ENCODE assay signal across 26 mouse cellular contexts in genomic region chr5:114275991-114276390, GRCm38 (mm10). TPM values are rescaled to one million over a fixed set of nuclear protein-coding genes. Genes with fewer than 3 reads are reported as not detected.
DNase-seq lines count a peak whose midpoint lies in the region; ATAC-seq and TF ChIP-seq lines count a peak whose summit lies in the region.
"Had no signal": no experiment of that assay in that cellular context is flagged by ENCODE, and none has a peak within 500 bp of the region (broad histone marks: within the 10 kb centered on the region; RNA-seq: fewer than 3 reads in every experiment).

No protein-coding gene starts in this region.

- H3K4me2 ChIP-seq in hindbrain, embryonic 12.5 days (replicated peaks): no peak overlapping the region
- H3K4me2 ChIP-seq in midbrain, embryonic 16.5 days (ENCODE audit: low read length): no peak overlapping the region
- H3K4me2 ChIP-seq: embryonic facial prominence, embryonic 13.5 days; embryonic facial prominence, embryonic 15.5 days; forebrain, embryonic 12.5 days had no signal

- H3K27me3 ChIP-seq in hindbrain, embryonic 10.5 days (ENCODE audit: insufficient read depth, poor library complexity, severe bottlenecking): peaks cover 99% of the 10 kb centered on the region
- peaks cover 84% of the 10 kb centered on the region for H3K27me3 ChIP-seq in hindbrain, embryonic 12.5 days
- H3K27me3 ChIP-seq in midbrain, embryonic 10.5 days (ENCODE audit: low read depth, poor library complexity, severe bottlenecking): peaks cover 99% of the 10 kb centered on the region
- peaks cover 58% of the 10 kb centered on the region for H3K27me3 ChIP-seq in midbrain, embryonic 16.5 days (ENCODE audit: control insufficient read depth, insufficient read depth, low read depth, low read length)
- H3K27me3 ChIP-seq in E14TG2a.4 (ENCODE audit: insufficient read depth, low read length): peaks cover 58% of the 10 kb centered on the region

- peaks cover 62% of the 10 kb centered on the region for H3K4me1 ChIP-seq in hindbrain, embryonic 10.5 days (replicated peaks)
- peaks cover 38% of the 10 kb centered on the region for H3K4me1 ChIP-seq in hindbrain, embryonic 12.5 days
- peaks cover 84% of the 10 kb centered on the region for H3K4me1 ChIP-seq in midbrain, embryonic 10.5 days
- peaks cover 14% of the 10 kb centered on the region for H3K4me1 ChIP-seq in midbrain, embryonic 16.5 days (ENCODE audit: control insufficient read depth, insufficient read depth, low read length)
- peaks cover 62% of the 10 kb centered on the region for H3K4me1 ChIP-seq in E14TG2a.4 (replicated peaks; ENCODE audit: low read depth, low read length)

- WGBS in hindbrain, embryonic 10.5 days: 18% methylated on average over 16 of the region's 16 CpGs
- WGBS in hindbrain, embryonic 12.5 days: 15% methylated on average over 16 of the region's 16 CpGs
- WGBS in midbrain, embryonic 10.5 days: 18% methylated on average over 16 of the region's 16 CpGs
- 15% methylated on average over 16 of the region's 16 CpGs for WGBS in midbrain, embryonic 16.5 days

- no peak overlapping the region for H3K9ac ChIP-seq in hindbrain, embryonic 12.5 days
- no peak overlapping the region for H3K9ac ChIP-seq in midbrain, embryonic 16.5 days (ENCODE audit: low read depth, low read length)
- H3K9ac ChIP-seq: embryonic facial prominence, embryonic 13.5 days; embryonic facial prominence, embryonic 15.5 days; forebrain, embryonic 12.5 days had no signal

- no peaks in the 10 kb centered on the region for H3K36me3 ChIP-seq in hindbrain, embryonic 10.5 days
- H3K36me3 ChIP-seq in hindbrain, embryonic 12.5 days: no peaks in the 10 kb centered on the region
- H3K36me3 ChIP-seq in midbrain, embryonic 10.5 days: no peaks in the 10 kb centered on the region
- no peaks in the 10 kb centered on the region for H3K36me3 ChIP-seq in midbrain, embryonic 16.5 days (ENCODE audit: control insufficient read depth, insufficient read depth, low read length)
- H3K36me3 ChIP-seq in E14TG2a.4 (ENCODE audit: insufficient read depth, low read length): no peaks in the 10 kb centered on the region
- H3K36me3 ChIP-seq: embryonic facial prominence, embryonic 13.5 days; embryonic facial prominence, embryonic 15.5 days; forebrain, embryonic 10.5 days; forebrain, embryonic 12.5 days; G1E had no signal

- peak; percentile 38 for DNase-seq in hindbrain, embryonic 10.5 days (ENCODE audit: low spot score)
- peak; percentile 36 for DNase-seq in midbrain, embryonic 10.5 days (ENCODE audit: low spot score)
- peak; percentile 34 for DNase-seq in ZHBTc4 (ENCODE audit: low read depth, low spot score)
- no peak for DNase-seq in right cerebral cortex, postnatal 10 days (ENCODE audit: low spot score in 2 of 2)
- DNase-seq: adrenal gland, adult 2 months; adrenal gland, postnatal 10 days; adrenal gland, postnatal 25 days; cerebellum, adult 11 months; cerebellum, adult 18-20 months; cerebellum, adult 8-10 months; cerebellum, adult 9-11 months; cerebellum, postnatal 14 days; cerebellum, postnatal 36 days had no signal

- no peak overlapping the region for H3K27ac ChIP-seq in hindbrain, embryonic 10.5 days
- H3K27ac ChIP-seq in hindbrain, embryonic 12.5 days: no peak overlapping the region
- H3K27ac ChIP-seq in midbrain, embryonic 10.5 days (replicated peaks): no peak overlapping the region
- no peak overlapping the region for H3K27ac ChIP-seq in midbrain, embryonic 16.5 days (ENCODE audit: low read length)
- H3K27ac ChIP-seq: embryonic facial prominence, embryonic 13.5 days; embryonic facial prominence, embryonic 15.5 days; forebrain, embryonic 10.5 days; forebrain, embryonic 12.5 days had no signal

- TF ChIP-seq CTCF in E14TG2a.4 (conservative IDR thresholded peaks at IDR 0.05; ENCODE audit: low read length): no peak

- H3K9me3 ChIP-seq in hindbrain, embryonic 10.5 days: no peaks in the 10 kb centered on the region
- no peaks in the 10 kb centered on the region for H3K9me3 ChIP-seq in hindbrain, embryonic 12.5 days (replicated peaks)
- no peaks in the 10 kb centered on the region for H3K9me3 ChIP-seq in midbrain, embryonic 10.5 days (replicated peaks)
- no peaks in the 10 kb centered on the region for H3K9me3 ChIP-seq in midbrain, embryonic 16.5 days (replicated peaks; ENCODE audit: control insufficient read depth, low read length, poor library complexity, severe bottlenecking)
- no peaks in the 10 kb centered on the region for H3K9me3 ChIP-seq in E14TG2a.4 (ENCODE audit: low read length)
- H3K9me3 ChIP-seq: embryonic facial prominence, embryonic 13.5 days; embryonic facial prominence, embryonic 15.5 days; forebrain, embryonic 10.5 days; forebrain, embryonic 12.5 days; G1E had no signal

- no peak overlapping the region for H3K4me3 ChIP-seq in hindbrain, embryonic 10.5 days
- H3K4me3 ChIP-seq in hindbrain, embryonic 12.5 days: no peak overlapping the region
- H3K4me3 ChIP-seq in midbrain, embryonic 10.5 days: 0 out of 2 replicates have a peak overlapping the region, but pooled peaks have one; percentile 4
- H3K4me3 ChIP-seq in midbrain, embryonic 16.5 days (ENCODE audit: low read depth, low read length): no peak overlapping the region
- H3K4me3 ChIP-seq in E14TG2a.4 (replicated peaks; ENCODE audit: low read length): 0 out of 2 replicates have a peak overlapping the region, but pooled peaks have one; percentile 13
- H3K4me3 ChIP-seq: embryonic facial prominence, embryonic 13.5 days; embryonic facial prominence, embryonic 15.5 days; erythroblast, embryonic 14.5 days; forebrain, embryonic 12.5 days had no signal

- no peak for ATAC-seq in hindbrain, embryonic 12.5 days (ENCODE audit: low FRiP score)
- no peak for ATAC-seq in midbrain, embryonic 16.5 days
- ATAC-seq: forebrain, embryonic 14.5 days; forebrain, embryonic 16.5 days; Patski had no signal

RNA-seq across cellular contexts. Expression of gene Foxn4, which starts 2.4 kb away (rescaled TPM):
- polyA plus RNA-seq in hindbrain, embryonic 10.5 days (2016; fragmentation: Nextera tagmentation; extraction: Ambion mirVana): 4.0 and 4.2 TPM in 2 replicates
- 3.2 and 4.1 TPM in 2 replicates for polyA plus RNA-seq in hindbrain, embryonic 12.5 days (2016; fragmentation: Nextera tagmentation; extraction: Ambion mirVana)
- polyA plus RNA-seq in midbrain, embryonic 10.5 days (2016; fragmentation: Nextera tagmentation; extraction: Ambion mirVana): 7.2 and 11.1 TPM in 2 replicates
- polyA plus RNA-seq in midbrain, embryonic 16.5 days (2015; fragmentation: Nextera tagmentation; extraction: Ambion mirVana): 0.32 and 0.36 TPM in 2 replicates
- polyA plus RNA-seq: adrenal gland, adult 2 months; C2C12; erythroblast, embryonic 14.5 days; G1E; Patski had no signal

RNA-seq across cellular contexts. Expression of gene Myo1h, which starts 13.0 kb away (rescaled TPM):
- polyA plus RNA-seq in hindbrain, embryonic 10.5 days (2016; fragmentation: Nextera tagmentation; extraction: Ambion mirVana): 0.59 and 0.73 TPM in 2 replicates
- polyA plus RNA-seq in hindbrain, embryonic 12.5 days (2016; fragmentation: Nextera tagmentation; extraction: Ambion mirVana): 0.51 and 0.79 TPM in 2 replicates
- 0.57 and 0.75 TPM in 2 replicates for polyA plus RNA-seq in midbrain, embryonic 10.5 days (2016; fragmentation: Nextera tagmentation; extraction: Ambion mirVana)
- polyA plus RNA-seq in midbrain, embryonic 16.5 days (2015; fragmentation: Nextera tagmentation; extraction: Ambion mirVana): 0.82 and 0.97 TPM in 2 replicates
- polyA plus RNA-seq: adrenal gland, adult 2 months; erythroblast, embryonic 14.5 days; G1E had no signal

Comparison
In these comparisons a context has a peak if more than half of its experiments do, and no peak if none do; other contexts are left out.
1. H3K4me3 ChIP-seq: peak in midbrain, embryonic 10.5 days (single experiment) and E14TG2a.4 (single experiment); none in hindbrain, embryonic 10.5 days (single experiment), hindbrain, embryonic 12.5 days (single experiment) and midbrain, embryonic 16.5 days (single experiment).
2. DNase-seq: peak in hindbrain, embryonic 10.5 days (single experiment), midbrain, embryonic 10.5 days (single experiment) and ZHBTc4 (single experiment); none in right cerebral cortex, postnatal 10 days (0 of 2).